Mouse (Mus musculus): ENCODE data around the gene Rragd. TPM values are rescaled to one million over a fixed set of nuclear protein-coding genes. Genes with fewer than 3 reads are reported as not detected.
"Not testable (repeated sequence)": the region's sequence is repeated elsewhere in the genome, so short reads cannot be mapped to it uniquely, and the experiment has no call there.

Gene Rragd
- polyA plus RNA-seq, 1 experiment from 2014 or later, result 35.8 TPM

DNA sequence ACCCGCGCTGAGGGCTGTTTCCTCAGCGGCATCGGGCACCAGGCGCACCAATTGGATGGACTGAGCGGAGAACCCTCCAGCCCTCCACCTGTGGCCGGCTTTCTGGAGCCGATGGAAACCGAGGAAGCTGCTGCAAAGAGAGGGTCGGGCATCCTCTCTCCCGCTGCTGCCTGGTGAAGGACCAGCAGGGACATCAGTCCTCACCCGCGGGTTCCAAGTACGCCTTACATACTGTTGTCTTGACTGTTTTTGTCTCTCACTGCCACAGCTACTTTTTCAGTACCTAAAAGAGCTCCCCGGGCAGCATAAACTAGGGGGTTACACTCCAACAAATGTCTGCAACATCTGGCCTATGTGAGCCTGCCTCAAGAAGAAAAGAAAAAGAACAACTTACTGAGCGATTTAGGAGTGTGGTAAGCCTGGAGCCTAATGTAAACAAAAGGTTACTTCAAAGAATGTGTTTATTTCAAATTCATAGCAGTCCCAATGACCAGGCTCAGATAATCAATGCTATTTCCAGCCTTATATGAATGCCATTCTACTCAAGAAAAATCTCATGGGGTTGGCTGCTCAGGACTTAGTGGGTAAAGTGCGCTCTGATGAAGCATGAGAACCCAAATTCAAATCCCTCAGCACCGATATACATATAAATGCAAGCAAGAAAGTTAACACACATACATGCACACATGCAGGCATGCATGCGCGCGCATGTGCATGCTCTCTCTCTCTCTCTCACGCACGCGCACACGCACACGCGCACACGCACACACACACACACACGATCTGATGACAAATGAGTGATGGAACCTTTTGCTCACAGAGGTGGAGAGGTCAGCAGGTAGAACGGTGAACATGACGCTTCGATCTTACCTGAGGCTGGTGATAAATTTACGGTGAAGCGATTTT lies 31.5 kb upstream of the Rragd start:
- Histone ChIP-seq H3K27me3 (ENCODE audit: control insufficient read depth, insufficient read depth, low read length) (peaks cover 5% of the 10 kb centered on the region; the same call in 1 of the 2 replicates), H3K9me3 (ENCODE audit: control insufficient read depth, low read length) (no peaks in the 10 kb centered on the region), H3K4me1 (replicated peaks; ENCODE audit: control insufficient read depth, insufficient read depth, low read length) (peaks cover 16% of the 10 kb centered on the region; the same call in 1 of the 2 replicates), H3K36me3 (replicated peaks; ENCODE audit: control insufficient read depth, insufficient read depth) (no peaks in the 10 kb centered on the region), H3K27ac (no peak overlapping the region), H3K4me3 (replicated peaks; ENCODE audit: low read length) (peak overlapping the region; percentile 63), H3K4me2 (replicated peaks) (peak overlapping the region; percentile 69), H3K9ac (peak overlapping the region; percentile 66)
- 5% methylated on average over 34 of the region's 34 CpGs for WGBS
- peak; percentile 67 for ATAC-seq (ENCODE audit: low FRiP score)
- DNase-seq (ENCODE audit: low spot score), result peak; percentile 55

DNA sequence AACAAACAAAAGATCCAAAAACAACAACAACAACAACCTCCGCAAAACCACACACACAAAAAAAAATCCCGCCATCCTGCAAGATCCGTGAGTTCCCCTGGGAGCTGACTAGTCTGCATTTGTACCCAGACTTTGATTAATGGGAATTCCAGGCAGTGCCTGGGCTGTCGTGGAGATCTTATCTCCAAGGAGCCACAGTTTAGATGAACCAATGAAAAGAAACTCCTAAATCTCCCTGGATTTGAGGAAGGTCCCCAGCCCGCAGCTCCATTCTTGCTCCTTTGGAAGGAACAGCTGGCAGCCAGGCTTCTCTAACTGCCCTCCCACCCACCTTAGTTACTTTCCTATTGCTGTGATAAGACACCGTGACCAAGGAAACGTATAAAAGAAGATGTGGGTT lies 30.2 kb upstream of the Rragd start:
- H3K27ac ChIP-seq, result no peak overlapping the region
- ATAC-seq (ENCODE audit: low FRiP score) (no peak), DNase-seq (ENCODE audit: low spot score) (peak; percentile 42)
- H3K4me2 ChIP-seq (replicated peaks), result peak overlapping the region; percentile 69; the same call in 1 of the 2 replicates
- H3K4me1 ChIP-seq (replicated peaks; ENCODE audit: control insufficient read depth, insufficient read depth, low read length), result peaks cover 16% of the 10 kb centered on the region; the same call in 1 of the 2 replicates
- no peak overlapping the region for H3K4me3 ChIP-seq (replicated peaks; ENCODE audit: low read length)
- H3K9me3 ChIP-seq (ENCODE audit: control insufficient read depth, low read length), result no peaks in the 10 kb centered on the region
- no peak overlapping the region for H3K9ac ChIP-seq
- H3K36me3 ChIP-seq (replicated peaks; ENCODE audit: control insufficient read depth, insufficient read depth), result no peaks in the 10 kb centered on the region
- WGBS, result 15% methylated on average over 7 of the region's 7 CpGs
- peaks cover 5% of the 10 kb centered on the region; the same call in 1 of the 2 replicates for H3K27me3 ChIP-seq (ENCODE audit: control insufficient read depth, insufficient read depth, low read length)

DNA sequence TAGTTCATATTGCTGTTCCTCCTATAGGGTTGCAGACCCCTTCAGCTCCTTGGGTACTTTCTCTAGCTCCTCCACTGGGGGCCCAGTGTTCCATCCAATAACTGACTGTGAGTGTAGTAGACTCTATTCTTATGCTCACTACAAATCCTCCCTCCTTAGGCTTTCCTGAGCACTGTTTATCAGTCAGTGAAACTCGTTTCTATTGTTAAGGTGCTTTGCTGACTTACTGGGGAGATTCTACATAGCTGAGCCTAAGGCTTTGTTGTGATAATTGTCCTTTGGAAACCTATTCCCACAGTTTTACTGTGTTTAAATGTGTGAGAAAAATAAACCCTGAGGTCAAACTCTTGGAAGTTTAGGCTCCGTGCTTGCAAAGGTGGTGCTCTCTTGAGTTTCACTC lies 26.4 kb upstream of the Rragd start:
- Histone ChIP-seq H3K27me3 (ENCODE audit: control insufficient read depth, insufficient read depth, low read length) (peaks cover 4% of the 10 kb centered on the region; the same call in 1 of the 2 replicates), H3K9ac (no peak overlapping the region), H3K9me3 (ENCODE audit: control insufficient read depth, low read length) (no peaks in the 10 kb centered on the region), H3K27ac (no peak overlapping the region), H3K36me3 (replicated peaks; ENCODE audit: control insufficient read depth, insufficient read depth) (no peaks in the 10 kb centered on the region), H3K4me3 (replicated peaks; ENCODE audit: low read length) (no peak overlapping the region), H3K4me2 (replicated peaks) (no peak overlapping the region), H3K4me1 (replicated peaks; ENCODE audit: control insufficient read depth, insufficient read depth, low read length) (peaks cover 7% of the 10 kb centered on the region; the same call in 1 of the 2 replicates)
- ATAC-seq (ENCODE audit: low FRiP score) (no peak), DNase-seq (ENCODE audit: low spot score) (no peak)
- WGBS, result 23% methylated on average over 2 of the region's 2 CpGs

DNA sequence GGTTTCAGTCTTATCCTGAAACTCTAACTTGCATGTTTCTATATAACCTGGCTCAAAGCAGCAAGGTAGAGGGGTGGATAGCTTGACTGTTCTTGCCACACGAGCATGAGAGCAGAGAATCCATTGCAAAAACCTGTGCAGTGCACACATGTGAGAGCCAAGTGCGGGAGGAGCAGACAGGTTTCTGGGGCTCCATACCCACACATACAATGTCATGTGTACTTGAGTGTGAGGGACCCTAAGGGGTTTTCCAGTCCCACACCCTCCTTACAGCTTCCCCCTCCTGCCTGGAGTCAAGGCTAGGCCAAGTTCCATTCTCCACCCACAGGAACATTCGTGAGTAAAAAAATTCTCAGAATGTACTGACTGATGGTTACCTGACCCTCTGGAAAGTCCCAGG lies 21.4 kb upstream of the Rragd start:
- Histone ChIP-seq H3K36me3 (replicated peaks; ENCODE audit: control insufficient read depth, insufficient read depth) (no peaks in the 10 kb centered on the region), H3K27ac (no peak overlapping the region), H3K4me3 (replicated peaks; ENCODE audit: low read length) (no peak overlapping the region), H3K9ac (no peak overlapping the region), H3K4me1 (replicated peaks; ENCODE audit: control insufficient read depth, insufficient read depth, low read length) (no peaks in the 10 kb centered on the region), H3K9me3 (ENCODE audit: control insufficient read depth, low read length) (no peaks in the 10 kb centered on the region), H3K4me2 (replicated peaks) (no peak overlapping the region), H3K27me3 (ENCODE audit: control insufficient read depth, insufficient read depth, low read length) (no peaks in the 10 kb centered on the region)
- ATAC-seq (ENCODE audit: low FRiP score) (no peak), DNase-seq (ENCODE audit: low spot score) (no peak)
- 81% methylated on average over 3 of the region's 3 CpGs for WGBS

DNA sequence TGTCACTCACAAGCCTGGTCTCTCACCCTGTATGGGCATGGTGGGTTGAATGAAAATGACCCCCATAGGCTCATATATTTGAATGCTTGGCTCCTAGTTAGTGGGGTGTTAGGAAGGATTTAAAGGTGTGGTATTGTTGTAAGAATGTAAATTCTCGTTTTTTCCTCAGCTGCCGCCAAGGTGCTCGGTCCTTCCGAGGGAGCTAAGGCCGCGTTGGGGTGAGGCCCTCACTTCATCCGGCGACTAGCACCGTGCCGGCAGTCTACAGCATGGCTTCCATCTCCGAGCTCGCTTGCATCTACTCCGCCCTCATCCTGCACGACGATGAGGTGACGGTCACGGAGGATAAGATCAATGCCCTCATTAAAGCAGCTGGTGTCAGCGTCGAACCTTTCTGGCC lies 18.2 kb upstream of the Rragd start:
- not testable (repeated sequence) for DNase-seq (ENCODE audit: low spot score); H3K9me3 ChIP-seq (ENCODE audit: control insufficient read depth, low read length); H3K27ac ChIP-seq; H3K27me3 ChIP-seq (ENCODE audit: control insufficient read depth, insufficient read depth, low read length); H3K4me2 ChIP-seq (replicated peaks); H3K4me3 ChIP-seq (replicated peaks; ENCODE audit: low read length); ATAC-seq (ENCODE audit: low FRiP score); H3K36me3 ChIP-seq (replicated peaks; ENCODE audit: control insufficient read depth, insufficient read depth); H3K9ac ChIP-seq; H3K4me1 ChIP-seq (replicated peaks; ENCODE audit: control insufficient read depth, insufficient read depth, low read length)
- 89% methylated on average over 19 of the region's 19 CpGs for WGBS

DNA sequence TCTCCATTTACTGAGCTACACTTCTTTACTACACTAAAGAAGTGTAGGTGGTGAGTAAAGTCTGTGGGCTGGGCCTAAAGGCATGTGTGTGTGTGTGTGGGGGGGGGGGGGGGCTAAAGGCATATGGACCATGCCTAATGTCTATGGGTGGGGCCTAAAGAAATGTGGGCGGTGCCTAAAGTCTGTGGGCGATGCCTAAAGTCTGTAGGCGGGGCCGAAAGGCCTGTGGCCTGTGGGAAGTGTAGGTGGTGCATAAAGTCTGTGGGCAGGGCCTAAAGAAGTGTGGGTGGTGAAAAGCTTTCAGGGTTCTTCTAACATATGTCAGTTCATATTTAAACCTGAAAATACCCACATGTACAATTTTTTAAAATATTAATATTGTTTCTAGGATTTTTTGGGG lies 5.5 kb upstream of the Rragd start:
- DNase-seq (ENCODE audit: low spot score) (no peak), ATAC-seq (ENCODE audit: low FRiP score) (no peak)
- Histone ChIP-seq H3K9ac (no peak overlapping the region), H3K36me3 (replicated peaks; ENCODE audit: control insufficient read depth, insufficient read depth) (no peaks in the 10 kb centered on the region), H3K9me3 (ENCODE audit: control insufficient read depth, low read length) (peaks cover 16% of the 10 kb centered on the region), H3K4me2 (replicated peaks) (no peak overlapping the region), H3K4me3 (replicated peaks; ENCODE audit: low read length) (no peak overlapping the region), H3K27me3 (ENCODE audit: control insufficient read depth, insufficient read depth, low read length) (no peaks in the 10 kb centered on the region), H3K27ac (no peak overlapping the region), H3K4me1 (replicated peaks; ENCODE audit: control insufficient read depth, insufficient read depth, low read length) (no peaks in the 10 kb centered on the region)
- 92% methylated on average over 4 of the region's 4 CpGs for WGBS

DNA sequence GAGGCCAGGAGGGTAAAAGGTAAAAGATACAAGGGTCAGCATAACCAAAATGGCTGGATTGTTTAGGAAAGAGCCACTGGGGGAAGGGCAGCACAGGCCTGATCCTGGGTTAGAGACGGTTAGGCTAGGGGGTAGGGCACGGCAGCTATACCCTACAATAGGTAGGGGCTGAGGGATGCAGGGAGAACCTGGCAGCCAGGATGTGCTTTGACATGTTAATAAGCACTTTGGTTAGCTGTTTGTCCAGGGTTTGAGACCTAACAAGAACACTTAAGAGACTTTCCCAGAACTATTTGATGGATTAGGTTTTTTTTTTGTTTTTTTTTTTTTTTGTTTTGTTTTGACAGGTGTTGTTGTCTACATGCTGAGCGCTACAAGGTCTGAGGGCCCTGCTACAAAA lies 2.8 kb upstream of the Rragd start:
- Histone ChIP-seq H3K27ac (no peak overlapping the region), H3K36me3 (replicated peaks; ENCODE audit: control insufficient read depth, insufficient read depth) (no peaks in the 10 kb centered on the region), H3K9ac (no peak overlapping the region), H3K4me2 (replicated peaks) (no peak overlapping the region), H3K4me1 (replicated peaks; ENCODE audit: control insufficient read depth, insufficient read depth, low read length) (peaks cover 2% of the 10 kb centered on the region; the same call in 1 of the 2 replicates), H3K4me3 (replicated peaks; ENCODE audit: low read length) (no peak overlapping the region), H3K27me3 (ENCODE audit: control insufficient read depth, insufficient read depth, low read length) (no peaks in the 10 kb centered on the region), H3K9me3 (ENCODE audit: control insufficient read depth, low read length) (no peaks in the 10 kb centered on the region; the same call in 1 of the 2 replicates)
- 58% methylated on average over 3 of the region's 3 CpGs for WGBS
- no peak for ATAC-seq (ENCODE audit: low FRiP score)
- no peak for DNase-seq (ENCODE audit: low spot score)

DNA sequence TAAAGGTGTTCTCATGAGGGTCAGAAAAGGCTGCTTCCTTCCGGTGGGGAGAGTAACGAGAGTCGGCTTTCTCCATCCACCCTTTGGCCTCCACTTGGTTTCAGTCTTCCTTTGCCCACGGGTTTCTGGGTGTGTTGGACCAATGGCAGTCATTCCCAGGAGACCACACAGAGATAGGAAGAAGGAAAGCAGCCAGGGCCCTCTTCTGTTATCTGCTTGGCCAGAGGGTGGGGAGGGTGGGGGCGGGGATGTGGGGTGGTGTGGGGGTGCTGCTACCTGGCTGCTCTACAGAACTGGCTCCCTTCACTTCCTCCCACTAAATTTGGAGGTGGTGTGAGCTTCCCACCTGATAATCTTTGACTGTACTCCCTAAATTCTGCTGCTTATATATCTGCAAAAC lies 1.2 kb upstream of the Rragd start:
- Histone ChIP-seq H3K9me3 (ENCODE audit: control insufficient read depth, low read length) (no peaks in the 10 kb centered on the region), H3K36me3 (replicated peaks; ENCODE audit: control insufficient read depth, insufficient read depth) (no peaks in the 10 kb centered on the region), H3K4me2 (replicated peaks) (peak overlapping the region; percentile 94; the same call in 1 of the 2 replicates), H3K27me3 (ENCODE audit: control insufficient read depth, insufficient read depth, low read length) (no peaks in the 10 kb centered on the region), H3K9ac (no peak overlapping the region), H3K27ac (no peak overlapping the region), H3K4me3 (replicated peaks; ENCODE audit: low read length) (no peak overlapping the region), H3K4me1 (replicated peaks; ENCODE audit: control insufficient read depth, insufficient read depth, low read length) (peaks cover 10% of the 10 kb centered on the region; the same call in 1 of the 2 replicates)
- ATAC-seq (ENCODE audit: low FRiP score) (no peak), DNase-seq (ENCODE audit: low spot score) (no peak)
- 41% methylated on average over 5 of the region's 5 CpGs for WGBS

DNA sequence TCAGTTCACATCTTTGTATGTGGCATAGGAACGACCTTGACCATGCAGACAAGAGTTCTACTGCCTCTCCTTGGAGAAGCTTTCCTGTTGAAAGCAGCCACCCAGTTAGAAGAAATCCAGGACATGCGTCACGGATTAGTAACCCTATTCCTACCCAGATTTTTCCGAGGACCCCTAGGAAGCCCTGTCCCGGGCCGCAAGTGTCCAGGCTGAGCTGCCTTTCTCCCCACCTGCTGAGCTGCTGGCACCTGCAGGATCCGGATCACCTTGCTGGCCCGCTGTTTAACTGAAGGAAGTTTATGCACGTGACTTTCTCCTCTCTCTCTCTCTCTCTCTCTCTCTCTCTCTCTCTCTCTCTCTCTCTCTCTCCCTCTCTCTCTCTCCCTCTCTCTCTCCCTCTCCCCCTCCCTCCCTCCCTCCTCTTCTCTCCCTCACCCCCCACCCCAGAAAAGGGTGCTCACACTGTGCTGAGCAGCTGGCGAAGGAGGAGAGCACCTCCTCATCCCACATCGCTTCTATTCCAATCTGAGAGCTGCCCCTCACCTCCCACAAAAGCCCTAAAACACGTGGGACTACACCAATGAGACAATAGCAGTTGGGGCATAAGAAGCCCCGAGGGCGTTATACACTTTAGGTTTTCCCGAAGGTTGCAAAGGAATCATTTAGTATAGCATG lies 659 bp upstream of the Rragd start:
- peak overlapping the region; percentile 94 for H3K4me2 ChIP-seq (replicated peaks)
- DNase-seq (ENCODE audit: low spot score), result no peak
- no peaks in the 10 kb centered on the region for H3K27me3 ChIP-seq (ENCODE audit: control insufficient read depth, insufficient read depth, low read length)
- peak; percentile 51 for ATAC-seq (ENCODE audit: low FRiP score)
- H3K9ac ChIP-seq, result peak overlapping the region; percentile 84
- H3K27ac ChIP-seq, result peak overlapping the region; percentile 89; the same call in 1 of the 2 replicates
- peak overlapping the region; percentile 67 for H3K4me3 ChIP-seq (replicated peaks; ENCODE audit: low read length)
- H3K4me1 ChIP-seq (replicated peaks; ENCODE audit: control insufficient read depth, insufficient read depth, low read length), result peaks cover 10% of the 10 kb centered on the region; the same call in 1 of the 2 replicates
- no peaks in the 10 kb centered on the region for H3K9me3 ChIP-seq (ENCODE audit: control insufficient read depth, low read length)
- 2% methylated on average over 15 of the region's 15 CpGs for WGBS
- H3K36me3 ChIP-seq (replicated peaks; ENCODE audit: control insufficient read depth, insufficient read depth), result no peaks in the 10 kb centered on the region

All from hindbrain, embryonic 14.5 days (tissue).